Mouse (Mus musculus) intestine, embryonic 14.5 days (tissue): ENCODE data around the gene Prkg1. TPM values are rescaled to one million over a fixed set of nuclear protein-coding genes. Genes with fewer than 3 reads are reported as not detected.

Experiments used
- ATAC-seq: fragments of 200-750 bp; cut with Nextera tagmentation; replicated peaks from 2 replicates; pipeline ENCODE4 v1.8.0; 2017; ENCODE audit warnings: low read depth, moderate number of reproducible peaks, moderate TSS enrichment, moderate library complexity; ENCODE audit not compliant: low FRiP score, low TSS enrichment
- DNase-seq: peaks from one replicate; pipeline ENCODE4 v3.0.0-alpha.2; 2018; ENCODE audit warnings: low spot score
- H3K27ac ChIP-seq: fragments of 300-500 bp; sonication (generic); 2 replicates; pipeline ENCODE4 v1.5.1; 2014; ENCODE audit warnings: low read depth, mild to moderate bottlenecking, control low read depth
- H3K27me3 ChIP-seq: fragments of 300-500 bp; sonication (generic); replicated peaks from 2 replicates; pipeline ENCODE4 v1.6.1; 2014; ENCODE audit warnings: low read length, control low read depth; ENCODE audit not compliant: control insufficient read depth, insufficient read depth
- H3K36me3 ChIP-seq: fragments of 300-500 bp; sonication (generic); 2 replicates; pipeline ENCODE4 v1.6.1; 2014; ENCODE audit warnings: low read length, control low read depth; ENCODE audit not compliant: control insufficient read depth, insufficient read depth
- H3K4me1 ChIP-seq: fragments of 300-500 bp; sonication (generic); replicated peaks from 2 replicates; pipeline ENCODE4 v1.6.1; 2014; ENCODE audit warnings: low read length, control low read depth, mixed read lengths; ENCODE audit not compliant: control insufficient read depth, insufficient read depth
- H3K4me2 ChIP-seq: fragments of 300-500 bp; sonication (generic); 2 replicates; pipeline ENCODE4 v1.6.1; 2014; ENCODE audit warnings: low read length
- H3K4me3 ChIP-seq: fragments of 300-500 bp; sonication (generic); 2 replicates; pipeline ENCODE4 v1.5.1; 2014; ENCODE audit warnings: low read depth, low read length, control low read depth, mixed read lengths
- H3K9ac ChIP-seq: fragments of 300-500 bp; sonication (generic); 2 replicates; pipeline ENCODE4 v1.6.1; 2014; ENCODE audit warnings: mild to moderate bottlenecking, low read length
- H3K9me3 ChIP-seq: fragments of 300-500 bp; sonication (generic); 2 replicates; pipeline ENCODE4 v1.6.1; 2016; ENCODE audit warnings: low read length, control low read depth; ENCODE audit not compliant: control insufficient read depth
- WGBS: fragments of 180-500 bp; shearing (Covaris S2); extraction: QIAGEN DNeasy Blood & Tissue Kit; methylation state at CpG from one replicate; pipeline ENCODE4 v1.1.7; 2014; 5-methylcytosine and 5-hydroxymethylcytosine counted together
- polyA plus RNA-seq: library from polyadenylated mRNA; unstranded; fragments of >200 nt; fragmentation: Nextera tagmentation; extraction: Ambion mirVana; gene quantifications from 2 replicates; pipeline ENCODE4 v1.2.1, GENCODE M21; 2014

Gene Prkg1
- polyA plus RNA-seq, 1 experiment from 2014 or later: 14.2 TPM

GRCm38 (mm10) chr19:31337163-31337862 is 427.5 kb downstream of the Prkg1 start:
- DNase-seq (no peak), ATAC-seq (no peak)
- 71% methylated on average over 8 of the region's 9 CpGs for WGBS
- Histone ChIP-seq H3K9ac (no peak overlapping the region), H3K4me1 (no peaks in the 10 kb centered on the region), H3K27me3 (no peaks in the 10 kb centered on the region), H3K9me3 (no peaks in the 10 kb centered on the region), H3K36me3 (no peaks in the 10 kb centered on the region), H3K4me3 (no peak overlapping the region), H3K4me2 (no peak overlapping the region), H3K27ac (no peak overlapping the region)

- ATAC-seq (no peak), DNase-seq (no peak)
- no peak overlapping the region for H3K4me2 ChIP-seq
- H3K4me1 ChIP-seq: no peaks in the 10 kb centered on the region
- H3K27ac ChIP-seq: no peak overlapping the region
- no peaks in the 10 kb centered on the region for H3K36me3 ChIP-seq
- no peak overlapping the region for H3K9ac ChIP-seq
- H3K9me3 ChIP-seq: no peaks in the 10 kb centered on the region
- no peak overlapping the region for H3K4me3 ChIP-seq
- 63% methylated on average over 3 of the region's 3 CpGs for WGBS
- H3K27me3 ChIP-seq: no peaks in the 10 kb centered on the region
Measured at GRCm38 (mm10) chr19:31336381-31336780, 428.5 kb downstream of the Prkg1 start.

DNA sequence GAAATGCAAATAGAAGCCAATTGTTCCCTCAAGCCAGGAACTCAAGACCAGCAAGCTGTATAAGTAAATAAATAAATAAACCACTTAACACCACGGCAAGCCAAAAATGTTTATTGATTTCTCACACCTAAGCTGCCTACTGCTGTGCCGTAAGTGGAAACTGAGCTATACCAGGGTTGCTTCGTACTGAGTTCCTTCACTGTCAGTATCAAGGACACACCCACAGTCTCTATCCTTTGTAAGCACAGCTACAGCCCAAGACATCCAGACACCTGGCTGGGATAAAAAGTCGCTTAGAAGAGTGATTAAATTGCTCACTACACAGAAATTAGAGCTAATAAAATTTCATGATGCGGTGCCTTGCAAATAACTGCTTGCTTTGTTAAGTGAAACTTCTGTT is 434.9 kb downstream of the Prkg1 start:
- H3K9me3 ChIP-seq: no peaks in the 10 kb centered on the region
- no peak overlapping the region for H3K27ac ChIP-seq
- ATAC-seq (no peak), DNase-seq (no peak)
- no peak overlapping the region for H3K4me3 ChIP-seq
- H3K36me3 ChIP-seq: no peaks in the 10 kb centered on the region
- peaks cover 17% of the 10 kb centered on the region for H3K4me1 ChIP-seq
- no peaks in the 10 kb centered on the region for H3K27me3 ChIP-seq
- no peak overlapping the region for H3K9ac ChIP-seq
- 38% methylated on average over 5 of the region's 5 CpGs for whole genome bisulfite sequencing
- H3K4me2 ChIP-seq: no peak overlapping the region

DNA sequence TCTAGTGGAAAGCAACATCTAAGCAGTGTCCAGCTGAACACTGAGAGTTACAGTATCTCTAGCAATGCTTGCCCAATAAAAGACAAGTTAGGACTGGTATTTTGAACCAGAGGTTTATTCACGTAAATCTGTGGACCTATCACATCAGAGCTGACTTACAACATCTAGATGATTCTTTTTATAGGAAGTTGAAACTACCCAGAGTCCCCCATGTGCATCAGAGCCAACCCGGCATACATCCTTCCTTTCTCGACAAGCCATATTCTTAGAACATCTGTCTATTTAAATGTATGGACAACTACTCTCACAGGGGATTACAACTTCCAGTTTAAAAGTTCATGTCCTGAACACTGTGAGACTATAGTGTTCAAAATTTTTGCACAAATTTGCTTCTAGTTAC is 460.1 kb downstream of the Prkg1 start:
- Histone ChIP-seq H3K36me3 (no peaks in the 10 kb centered on the region), H3K9ac (no peak overlapping the region), H3K4me1 (no peaks in the 10 kb centered on the region), H3K4me3 (no peak overlapping the region), H3K27me3 (no peaks in the 10 kb centered on the region), H3K27ac (no peak overlapping the region), H3K9me3 (no peaks in the 10 kb centered on the region), H3K4me2 (no peak overlapping the region)
- DNase-seq (no peak), ATAC-seq (no peak)
- 79% methylated on average over 3 of the region's 3 CpGs for WGBS

DNA sequence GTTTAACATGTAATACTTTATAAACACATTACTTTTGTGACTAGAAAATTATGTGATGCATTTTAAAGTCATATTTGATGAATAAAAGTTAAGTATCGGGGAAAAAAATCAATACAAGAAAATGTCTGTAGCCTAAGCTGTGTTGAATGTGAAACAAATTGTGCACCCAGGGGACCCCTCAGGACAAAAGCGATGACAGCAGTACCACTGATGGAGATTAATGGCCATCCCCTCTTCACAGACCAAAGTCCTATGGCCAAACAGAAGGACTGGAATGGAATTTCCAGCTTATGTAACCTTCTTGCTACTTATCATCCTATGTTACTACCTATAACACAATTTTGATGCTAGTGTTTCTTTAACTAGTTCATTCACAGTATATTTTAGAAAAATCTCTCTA is 473.6 kb downstream of the Prkg1 start:
- H3K27ac ChIP-seq: no peak overlapping the region
- H3K4me2 ChIP-seq: no peak overlapping the region
- ATAC-seq: no peak
- DNase-seq: no peak
- no peaks in the 10 kb centered on the region for H3K9me3 ChIP-seq
- 82% methylated on average over 2 of the region's 2 CpGs for whole genome bisulfite sequencing
- no peaks in the 10 kb centered on the region for H3K27me3 ChIP-seq
- H3K4me1 ChIP-seq: no peaks in the 10 kb centered on the region
- H3K36me3 ChIP-seq: no peaks in the 10 kb centered on the region
- no peak overlapping the region for H3K9ac ChIP-seq
- H3K4me3 ChIP-seq: no peak overlapping the region

GRCm38 (mm10) chr19:31284581-31284980 is 480.3 kb downstream of the Prkg1 start:
- Histone ChIP-seq H3K27me3 (no peaks in the 10 kb centered on the region), H3K9ac (no peak overlapping the region), H3K4me2 (no peak overlapping the region), H3K9me3 (no peaks in the 10 kb centered on the region), H3K27ac (no peak overlapping the region), H3K4me3 (no peak overlapping the region), H3K36me3 (no peaks in the 10 kb centered on the region), H3K4me1 (0 out of 2 replicates have a peak, but pooled peaks cover 6% of the 10 kb centered on the region)
- ATAC-seq: no peak
- no peak for DNase-seq
- WGBS: 26% methylated on average over 3 of the region's 3 CpGs

DNA sequence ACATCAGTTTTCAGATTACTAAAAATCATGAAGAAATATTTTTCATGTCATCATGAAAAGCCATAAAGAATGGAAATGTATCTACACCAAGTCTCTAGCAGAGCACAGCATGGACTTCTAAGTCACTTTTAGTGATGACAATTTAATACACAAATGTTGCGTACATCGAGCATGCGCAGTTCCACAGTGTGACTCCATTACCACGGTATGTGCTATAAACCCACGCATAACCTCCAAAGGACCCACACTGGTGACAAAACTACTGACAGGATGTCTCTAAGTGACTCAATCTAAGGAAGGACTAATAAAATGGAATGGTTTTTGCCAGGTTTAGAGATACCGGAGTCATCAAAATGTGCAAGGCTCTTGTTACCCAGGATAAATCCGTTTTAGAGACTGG is 480.7 kb downstream of the Prkg1 start:
- ATAC-seq: no peak
- H3K4me1 ChIP-seq: 0 out of 2 replicates have a peak, but pooled peaks cover 6% of the 10 kb centered on the region
- H3K27me3 ChIP-seq: no peaks in the 10 kb centered on the region
- H3K9ac ChIP-seq: no peak overlapping the region
- no peaks in the 10 kb centered on the region for H3K9me3 ChIP-seq
- DNase-seq: no peak
- no peak overlapping the region for H3K27ac ChIP-seq
- no peak overlapping the region for H3K4me3 ChIP-seq
- WGBS: 88% methylated on average over 7 of the region's 7 CpGs
- no peaks in the 10 kb centered on the region for H3K36me3 ChIP-seq
- no peak overlapping the region for H3K4me2 ChIP-seq

DNA sequence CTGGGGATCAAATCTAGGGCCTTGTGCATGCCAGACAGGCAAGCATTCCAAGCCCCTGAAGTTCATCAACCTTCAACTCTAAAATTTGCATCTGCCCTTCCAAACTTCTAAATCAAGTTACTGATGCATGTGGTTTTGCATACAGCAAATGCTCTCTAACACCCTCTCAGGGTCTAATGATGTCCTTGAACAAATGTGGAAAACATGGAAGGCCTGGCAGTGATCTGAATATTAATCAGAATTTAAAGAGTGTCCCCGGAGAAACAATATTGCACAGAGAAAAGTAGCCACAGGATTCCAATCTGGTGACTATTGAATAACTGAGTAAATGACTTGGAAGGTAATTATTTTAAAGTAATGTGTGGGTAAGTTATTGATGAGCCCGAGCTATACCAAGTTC is 481.2 kb downstream of the Prkg1 start:
- 85% methylated on average over 2 of the region's 2 CpGs for WGBS
- ATAC-seq: no peak
- no peak for DNase-seq
- Histone ChIP-seq H3K27ac (no peak overlapping the region), H3K9ac (no peak overlapping the region), H3K27me3 (no peaks in the 10 kb centered on the region), H3K9me3 (no peaks in the 10 kb centered on the region), H3K4me2 (no peak overlapping the region), H3K4me3 (no peak overlapping the region), H3K36me3 (no peaks in the 10 kb centered on the region), H3K4me1 (0 out of 2 replicates have a peak, but pooled peaks cover 6% of the 10 kb centered on the region)

DNA sequence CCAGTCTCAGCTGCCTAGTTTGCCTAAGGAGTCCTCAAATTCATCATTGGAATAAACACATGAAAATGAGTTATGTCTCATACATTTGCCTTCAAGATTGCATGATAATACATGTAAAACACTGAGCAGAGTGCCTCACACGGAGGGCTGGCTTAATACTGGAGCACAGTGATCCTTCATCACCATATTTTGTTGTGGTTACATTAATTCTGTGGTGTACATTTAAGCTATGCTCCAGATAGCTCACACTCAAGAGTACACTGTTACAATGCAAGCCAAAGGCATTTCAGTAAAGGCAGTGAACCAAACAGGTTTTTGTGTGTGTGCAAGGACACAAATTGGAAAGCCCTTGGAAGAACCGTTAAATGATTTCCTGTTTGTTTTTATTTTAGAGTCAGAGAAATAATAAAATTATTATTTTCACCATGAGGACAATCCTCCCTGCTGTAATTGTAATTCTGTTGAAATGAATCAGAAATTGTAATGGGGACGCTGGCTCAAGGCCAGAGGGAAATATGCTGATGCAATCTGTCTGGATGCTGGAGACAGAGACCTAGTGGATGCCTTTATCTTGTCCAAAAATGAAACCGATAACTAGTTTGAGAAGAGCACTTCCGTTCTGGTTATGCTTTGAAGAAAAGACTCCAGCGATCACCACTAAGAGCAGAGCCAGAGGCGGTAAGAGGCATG is 484.9 kb downstream of the Prkg1 start:
- H3K4me1 ChIP-seq: 0 out of 2 replicates have a peak, but pooled peaks cover 6% of the 10 kb centered on the region
- ATAC-seq (no peak), DNase-seq (no peak)
- no peak overlapping the region for H3K9ac ChIP-seq
- no peak overlapping the region for H3K4me2 ChIP-seq
- H3K9me3 ChIP-seq: no peaks in the 10 kb centered on the region
- no peak overlapping the region for H3K27ac ChIP-seq
- no peak overlapping the region for H3K4me3 ChIP-seq
- WGBS: 67% methylated on average over 7 of the region's 7 CpGs
- no peaks in the 10 kb centered on the region for H3K27me3 ChIP-seq
- no peaks in the 10 kb centered on the region for H3K36me3 ChIP-seq
